Mouse (Mus musculus) liver, embryonic 15.5 days (tissue): ENCODE results near the gene Ccser1. TPM values are rescaled to one million over a fixed set of nuclear protein-coding genes. Genes with fewer than 3 reads are reported as not detected.

Source experiments
- ATAC-seq: fragments of 200-750 bp; cut with Nextera tagmentation; 2 replicates; pipeline ENCODE4 v1.8.0; 2017; ENCODE audit warnings: moderate number of reproducible peaks, mild to moderate bottlenecking, moderate library complexity; ENCODE audit not compliant: insufficient read depth
- H3K27ac ChIP-seq: fragments of 300-500 bp; sonication (generic); replicated peaks from 2 replicates; pipeline ENCODE4 v1.5.1; 2015; ENCODE audit warnings: mild to moderate bottlenecking, inconsistent platforms
- H3K27me3 ChIP-seq: fragments of 300-500 bp; sonication (generic); 2 replicates; pipeline ENCODE4 v1.6.1; 2015; ENCODE audit warnings: mild to moderate bottlenecking, inconsistent platforms
- H3K36me3 ChIP-seq: fragments of 300-500 bp; sonication (generic); replicated peaks from 2 replicates; pipeline ENCODE4 v1.6.1; 2015; ENCODE audit warnings: moderate library complexity, mild to moderate bottlenecking, inconsistent platforms
- H3K4me1 ChIP-seq: fragments of 300-500 bp; sonication (generic); replicated peaks from 2 replicates; pipeline ENCODE4 v1.6.1; 2015; ENCODE audit warnings: inconsistent platforms
- H3K4me2 ChIP-seq: fragments of 300-500 bp; sonication (generic); 2 replicates; pipeline ENCODE4 v1.6.1; 2015; ENCODE audit warnings: moderate library complexity, mild to moderate bottlenecking, inconsistent platforms
- H3K4me3 ChIP-seq: fragments of 300-500 bp; sonication (generic); replicated peaks from 2 replicates; pipeline ENCODE4 v1.5.1; 2015; ENCODE audit warnings: mild to moderate bottlenecking, inconsistent platforms
- H3K9ac ChIP-seq: fragments of 300-500 bp; sonication (generic); 2 replicates; pipeline ENCODE4 v1.6.1; 2015; ENCODE audit warnings: moderate library complexity, mild to moderate bottlenecking, inconsistent platforms
- H3K9me3 ChIP-seq: fragments of 300-500 bp; sonication (generic); replicated peaks from 2 replicates; pipeline ENCODE4 v1.6.1; 2016; ENCODE audit warnings: inconsistent platforms
- WGBS: fragments of 180-500 bp; shearing (Covaris S2); methylation state at CpG from one replicate; pipeline ENCODE4 v1.1.7; 2015; ENCODE audit warnings: mixed read lengths; ENCODE audit not compliant: insufficient replicate concordance; 5-methylcytosine and 5-hydroxymethylcytosine counted together
- polyA plus RNA-seq: library from polyadenylated mRNA; unstranded; fragments of >200 nt; fragmentation: Nextera tagmentation; extraction: Ambion mirVana; gene quantifications from 2 replicates; pipeline ENCODE4 v1.2.1, GENCODE M21; 2015

The Ccser1 gene
- polyA plus RNA-seq, 1 experiment from 2014 or later, result 0.23 TPM

GRCm38 (mm10) chr6:61223563-61223962, 43.4 kb downstream of the Ccser1 start:
- no peaks in the 10 kb centered on the region for H3K4me1 ChIP-seq
- H3K9ac ChIP-seq, result no peak overlapping the region
- ATAC-seq, result no peak
- no peak overlapping the region for H3K4me3 ChIP-seq
- 51% methylated on average over 2 of the region's 2 CpGs for WGBS
- H3K9me3 ChIP-seq, result no peaks in the 10 kb centered on the region
- no peaks in the 10 kb centered on the region for H3K27me3 ChIP-seq
- H3K36me3 ChIP-seq, result no peaks in the 10 kb centered on the region
- H3K27ac ChIP-seq, result no peak overlapping the region
- no peak overlapping the region for H3K4me2 ChIP-seq

GRCm38 (mm10) chr6:61225302-61225701, 45.2 kb downstream of the Ccser1 start:
- no peak overlapping the region for H3K9ac ChIP-seq
- no peaks in the 10 kb centered on the region for H3K4me1 ChIP-seq
- H3K27ac ChIP-seq, result no peak overlapping the region
- no peaks in the 10 kb centered on the region for H3K9me3 ChIP-seq
- H3K4me3 ChIP-seq, result no peak overlapping the region
- no peaks in the 10 kb centered on the region for H3K27me3 ChIP-seq
- H3K4me2 ChIP-seq, result no peak overlapping the region
- no peaks in the 10 kb centered on the region for H3K36me3 ChIP-seq
- ATAC-seq, result no peak

GRCm38 (mm10) chr6:61230058-61230718, 50.1 kb downstream of the Ccser1 start:
- Histone ChIP-seq H3K36me3 (no peaks in the 10 kb centered on the region), H3K4me1 (no peaks in the 10 kb centered on the region), H3K9ac (no peak overlapping the region), H3K27me3 (no peaks in the 10 kb centered on the region), H3K4me3 (no peak overlapping the region), H3K27ac (no peak overlapping the region), H3K9me3 (no peaks in the 10 kb centered on the region), H3K4me2 (no peak overlapping the region)
- WGBS, result 48% methylated on average over 5 of the region's 5 CpGs
- no peak for ATAC-seq

GRCm38 (mm10) chr6:61233060-61233459, 52.9 kb downstream of the Ccser1 start:
- WGBS, result 51% methylated on average over 5 of the region's 5 CpGs
- H3K36me3 ChIP-seq, result no peaks in the 10 kb centered on the region
- no peak overlapping the region for H3K27ac ChIP-seq
- no peak for ATAC-seq
- H3K9ac ChIP-seq, result no peak overlapping the region
- no peaks in the 10 kb centered on the region for H3K27me3 ChIP-seq
- no peak overlapping the region for H3K4me2 ChIP-seq
- H3K4me1 ChIP-seq, result no peaks in the 10 kb centered on the region
- no peaks in the 10 kb centered on the region for H3K9me3 ChIP-seq
- no peak overlapping the region for H3K4me3 ChIP-seq

GRCm38 (mm10) chr6:61233548-61234187, 53.5 kb downstream of the Ccser1 start:
- Histone ChIP-seq H3K4me2 (no peak overlapping the region), H3K36me3 (no peaks in the 10 kb centered on the region), H3K27ac (no peak overlapping the region), H3K27me3 (no peaks in the 10 kb centered on the region), H3K4me3 (no peak overlapping the region), H3K9me3 (no peaks in the 10 kb centered on the region), H3K4me1 (no peaks in the 10 kb centered on the region), H3K9ac (no peak overlapping the region)
- no peak for ATAC-seq
- 53% methylated on average over 5 of the region's 5 CpGs for WGBS

- Histone ChIP-seq H3K4me1 (no peaks in the 10 kb centered on the region), H3K4me2 (no peak overlapping the region), H3K9ac (no peak overlapping the region), H3K36me3 (no peaks in the 10 kb centered on the region), H3K4me3 (no peak overlapping the region), H3K27ac (no peak overlapping the region), H3K9me3 (no peaks in the 10 kb centered on the region), H3K27me3 (no peaks in the 10 kb centered on the region)
- 62% methylated on average over 2 of the region's 2 CpGs for WGBS
- ATAC-seq, result no peak
Measured at GRCm38 (mm10) chr6:61240618-61241017, 60.5 kb downstream of the Ccser1 start.

- H3K4me2 ChIP-seq, result no peak overlapping the region
- H3K9ac ChIP-seq, result no peak overlapping the region
- H3K4me3 ChIP-seq, result no peak overlapping the region
- no peaks in the 10 kb centered on the region for H3K9me3 ChIP-seq
- H3K36me3 ChIP-seq, result no peaks in the 10 kb centered on the region
- H3K27ac ChIP-seq, result no peak overlapping the region
- 48% methylated on average over 3 of the region's 3 CpGs for WGBS
- H3K4me1 ChIP-seq, result no peaks in the 10 kb centered on the region
- no peaks in the 10 kb centered on the region for H3K27me3 ChIP-seq
- ATAC-seq, result no peak
Measured at GRCm38 (mm10) chr6:61242556-61242955, 62.4 kb downstream of the Ccser1 start.

GRCm38 (mm10) chr6:61246523-61246922, 66.4 kb downstream of the Ccser1 start:
- Histone ChIP-seq H3K4me2 (no peak overlapping the region), H3K36me3 (no peaks in the 10 kb centered on the region), H3K4me3 (no peak overlapping the region), H3K9ac (no peak overlapping the region), H3K9me3 (no peaks in the 10 kb centered on the region), H3K4me1 (no peaks in the 10 kb centered on the region), H3K27me3 (no peaks in the 10 kb centered on the region), H3K27ac (no peak overlapping the region)
- ATAC-seq, result no peak
- 59% methylated on average over 4 of the region's 4 CpGs for WGBS

GRCm38 (mm10) chr6:61247842-61248472, 67.8 kb downstream of the Ccser1 start:
- ATAC-seq, result no peak
- Histone ChIP-seq H3K27ac (no peak overlapping the region), H3K4me2 (no peak overlapping the region), H3K4me1 (no peaks in the 10 kb centered on the region), H3K4me3 (no peak overlapping the region), H3K27me3 (no peaks in the 10 kb centered on the region), H3K36me3 (no peaks in the 10 kb centered on the region), H3K9ac (no peak overlapping the region), H3K9me3 (no peaks in the 10 kb centered on the region)
- 59% methylated on average over 4 of the region's 4 CpGs for WGBS

GRCm38 (mm10) chr6:61248700-61249099, 68.6 kb downstream of the Ccser1 start:
- no peak overlapping the region for H3K27ac ChIP-seq
- H3K27me3 ChIP-seq, result no peaks in the 10 kb centered on the region
- no peak overlapping the region for H3K9ac ChIP-seq
- no peak overlapping the region for H3K4me3 ChIP-seq
- 65% methylated on average over 2 of the region's 2 CpGs for WGBS
- ATAC-seq, result no peak
- H3K36me3 ChIP-seq, result no peaks in the 10 kb centered on the region
- H3K4me2 ChIP-seq, result no peak overlapping the region
- no peaks in the 10 kb centered on the region for H3K9me3 ChIP-seq
- H3K4me1 ChIP-seq, result no peaks in the 10 kb centered on the region

- Histone ChIP-seq H3K4me1 (no peaks in the 10 kb centered on the region), H3K4me3 (no peak overlapping the region), H3K27me3 (no peaks in the 10 kb centered on the region), H3K9ac (no peak overlapping the region), H3K27ac (no peak overlapping the region), H3K36me3 (no peaks in the 10 kb centered on the region), H3K9me3 (no peaks in the 10 kb centered on the region), H3K4me2 (no peak overlapping the region)
- 49% methylated on average over 1 of the region's 1 CpGs for WGBS
- ATAC-seq, result no peak
Measured at GRCm38 (mm10) chr6:61251232-61251631, 71.1 kb downstream of the Ccser1 start.
